Mouse (Mus musculus): ENCODE measurements at regions not wholly inside any gene's neighbourhood (a gene's known extent, or its start where the extent isn't known, plus 50 kb on each side); places are given as distances from the start of the nearest gene placed in this dataset.

DNA sequence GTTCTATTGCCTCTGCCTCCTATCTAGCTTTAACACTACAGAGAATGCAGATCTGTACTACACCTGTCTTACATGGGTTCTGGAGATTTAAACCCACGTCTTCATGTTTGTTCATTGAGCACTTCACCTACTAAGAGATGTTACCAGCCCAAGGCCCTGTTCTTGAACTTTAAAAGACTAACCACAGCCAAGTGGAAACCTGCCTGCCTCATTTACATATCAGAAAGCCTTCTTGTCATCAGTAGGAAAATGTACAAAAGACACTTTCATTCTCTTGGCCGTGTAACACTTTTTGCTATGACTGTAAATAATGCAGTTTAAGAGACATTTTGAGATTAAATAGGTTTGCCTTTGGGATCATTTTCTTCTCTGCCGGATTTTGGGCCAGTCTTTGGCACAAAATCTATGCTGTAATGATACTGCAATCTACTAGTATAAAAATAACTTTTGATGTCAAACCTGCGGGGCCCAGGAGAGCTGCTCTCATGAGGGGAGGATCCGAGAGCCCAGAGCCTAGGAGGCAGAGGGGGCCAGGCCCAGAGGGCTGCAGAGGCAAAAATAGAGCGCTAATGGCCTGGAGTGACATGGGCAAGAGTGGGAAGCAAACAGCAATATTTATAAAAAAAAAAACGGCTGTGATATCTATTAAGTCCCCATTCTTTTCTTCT is 318.4 kb upstream of the Myo3a start:
- no peak for DNase-seq

DNA sequence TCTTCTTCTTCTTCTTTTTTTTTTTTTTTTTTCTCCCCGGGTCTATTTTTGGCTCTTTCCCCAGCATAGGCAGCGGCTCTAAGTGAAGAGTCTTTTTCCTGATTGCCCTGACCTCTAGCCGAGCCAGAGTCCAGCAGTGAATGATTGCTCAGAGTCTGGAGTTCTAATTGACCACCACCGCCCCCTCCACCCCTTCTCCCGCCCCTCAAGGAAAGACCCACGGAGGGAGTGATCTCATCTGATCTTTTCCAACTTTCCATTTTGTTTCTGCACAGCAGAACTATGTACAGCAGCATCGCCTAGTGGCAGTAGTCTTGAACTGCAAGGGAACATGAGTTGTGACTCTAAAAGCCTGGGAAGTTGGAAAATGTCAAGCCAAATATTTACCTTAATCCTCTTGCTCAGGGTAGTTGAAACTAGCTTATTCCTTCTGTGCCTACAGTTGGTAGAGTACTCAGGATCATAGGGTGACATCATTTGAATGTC is 317.8 kb upstream of the Myo3a start:
- DNase-seq = peak; percentile 46

DNA sequence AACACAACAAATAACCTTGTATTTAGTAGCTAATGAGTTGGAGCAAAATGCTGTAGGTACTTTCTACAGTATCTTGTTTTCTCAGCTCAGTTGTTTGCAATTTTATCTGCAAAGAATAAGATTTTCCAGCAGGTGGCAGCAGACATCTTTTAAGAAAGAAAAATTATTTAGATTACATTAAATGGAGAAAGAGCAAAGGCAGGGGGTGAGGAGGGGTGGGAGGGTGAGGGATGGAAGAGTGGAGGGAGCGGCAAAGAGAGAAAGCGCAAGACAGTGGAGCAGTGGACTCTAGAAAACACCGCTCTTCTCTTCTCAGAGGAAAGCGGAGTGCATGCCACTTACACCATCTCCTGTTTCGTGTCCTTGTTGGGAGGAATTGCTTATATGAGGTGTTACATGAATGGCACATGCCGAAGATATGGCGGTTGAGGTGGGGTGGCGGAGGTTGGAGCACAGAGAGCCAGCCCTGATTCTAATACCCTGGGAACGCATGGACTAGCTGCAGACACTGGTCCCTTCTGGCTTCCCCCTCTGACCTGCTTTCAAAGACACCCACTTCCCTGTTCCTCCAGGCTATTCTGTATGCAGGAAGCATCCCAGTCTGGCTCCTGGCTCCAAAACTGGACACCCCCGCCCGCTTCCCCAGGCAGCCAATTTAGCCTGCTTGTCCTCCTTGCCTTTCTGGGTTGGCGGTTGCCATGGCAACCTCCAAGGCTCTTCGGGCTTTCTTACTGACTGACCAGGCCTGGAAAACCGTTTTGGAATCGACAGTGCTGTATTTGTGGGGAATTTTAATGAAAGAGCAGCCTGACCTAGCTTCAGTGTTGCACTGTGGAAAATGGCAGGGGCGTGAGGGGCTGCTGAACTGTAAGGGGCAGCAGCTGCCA is 309.3 kb upstream of the Myo3a start:
- DNase-seq = peak; percentile 93

DNA sequence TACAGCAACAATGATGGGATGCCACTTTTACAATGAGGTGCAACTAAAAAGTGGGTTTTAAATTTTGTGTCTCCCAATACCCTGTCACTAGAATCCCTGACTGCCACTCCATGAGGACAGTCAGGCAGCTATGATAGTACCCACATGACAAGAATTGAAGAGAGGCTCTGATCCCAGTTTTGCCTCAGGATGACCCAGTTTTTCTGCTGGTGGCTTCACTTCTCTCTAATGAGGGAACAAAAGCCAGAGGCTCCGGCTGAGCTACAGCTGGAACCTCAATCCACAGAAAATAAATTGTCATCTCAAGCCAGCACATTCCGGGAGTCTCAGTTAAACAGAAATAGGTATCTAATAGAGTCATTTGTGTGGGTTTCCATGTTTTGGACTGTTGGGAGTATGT is 308.2 kb upstream of the Myo3a start:
- DNase-seq = no peak

DNA sequence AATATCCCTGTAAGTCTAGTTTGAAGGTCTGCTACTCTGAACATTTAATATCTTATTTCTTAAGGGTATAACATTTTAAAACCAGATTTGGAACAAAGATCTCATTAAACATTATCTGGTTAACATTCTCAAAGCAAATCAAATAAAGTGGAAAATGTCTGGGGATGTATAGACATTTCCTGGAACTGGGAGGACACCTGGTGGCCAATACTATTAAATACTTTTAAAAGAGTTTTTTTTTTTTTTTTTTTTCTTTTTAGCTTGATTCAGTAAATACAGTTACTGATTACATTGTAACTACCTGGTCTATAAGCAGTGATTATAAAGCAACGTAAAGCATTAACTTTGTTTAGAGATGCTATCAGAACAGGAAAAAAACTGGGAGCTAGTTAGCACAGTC is 299.6 kb upstream of the Myo3a start:
- no peak for DNase-seq

DNA sequence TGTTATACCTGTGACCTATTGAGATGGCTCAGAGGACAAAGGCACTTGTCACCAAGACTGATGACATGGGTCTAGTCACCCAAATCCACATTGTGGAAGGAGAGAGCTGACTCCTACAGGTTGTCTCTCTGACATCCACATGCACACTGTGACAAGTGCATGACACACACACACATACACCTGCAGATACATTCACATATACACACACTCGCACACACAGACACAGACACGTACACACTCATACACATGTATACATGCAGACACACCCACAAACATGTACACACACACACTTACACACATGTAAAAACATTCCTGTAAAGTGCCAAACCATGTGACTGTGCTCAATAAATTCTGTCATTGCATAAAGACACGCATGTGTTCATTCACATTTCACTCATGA is 287.3 kb upstream of the Myo3a start:
- no peak for DNase-seq

DNA sequence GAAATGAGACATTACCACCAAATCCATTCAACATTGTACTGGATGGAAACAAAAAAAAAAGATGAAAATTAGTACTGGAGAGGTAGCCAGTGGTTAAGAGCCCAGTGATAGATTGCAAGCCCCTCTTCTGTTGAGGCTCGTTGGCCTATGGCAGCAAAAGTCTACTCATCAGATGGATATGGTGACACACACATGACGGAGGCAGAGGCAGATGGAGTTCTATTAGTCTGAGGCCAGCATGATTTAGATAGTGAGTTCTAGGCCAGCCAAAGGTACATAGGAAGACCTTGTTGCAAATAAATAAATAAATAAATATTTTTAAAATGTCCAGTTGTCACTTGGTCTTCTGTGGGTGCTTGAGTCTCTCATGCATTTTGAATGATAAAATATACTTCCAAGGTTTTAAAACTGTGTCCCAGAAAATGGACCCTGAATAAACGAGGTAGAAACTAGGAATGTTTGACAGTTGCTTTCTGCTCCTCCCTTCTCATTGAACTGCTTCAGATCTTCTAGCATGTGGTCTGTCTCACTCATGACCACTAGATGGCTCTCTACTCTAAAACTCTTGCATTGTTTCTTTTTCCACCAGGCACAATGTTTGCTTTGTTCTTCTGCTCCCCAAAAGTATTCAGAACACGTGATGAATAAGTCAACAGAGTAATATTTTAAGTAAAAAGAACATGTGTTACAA is 286.4 kb upstream of the Myo3a start:
- peak; percentile 12 for DNase-seq

DNA sequence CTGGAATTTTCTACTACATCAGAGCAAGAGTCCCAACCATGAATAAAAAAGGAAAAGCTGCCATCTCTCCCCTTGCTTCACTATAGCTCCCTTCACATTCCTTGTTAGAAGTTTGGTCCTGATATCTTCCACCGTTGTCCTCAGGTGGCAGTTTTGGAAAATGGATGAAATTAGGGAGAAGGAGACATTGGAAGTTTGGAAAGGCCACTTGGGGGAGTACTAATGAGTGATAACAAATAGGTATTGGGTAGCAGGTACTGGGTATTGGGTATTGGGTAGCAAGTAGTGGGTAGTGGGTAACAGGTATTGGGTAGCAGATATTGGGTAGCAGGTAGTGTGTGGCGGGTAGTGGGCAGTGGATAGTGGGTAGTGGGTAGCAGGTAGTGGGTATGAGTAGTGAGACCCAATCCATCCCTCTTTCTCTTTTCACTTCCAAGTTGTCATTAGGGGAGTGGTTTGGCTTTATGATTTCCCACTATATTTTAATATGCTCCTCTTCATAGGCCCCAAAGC is 285.8 kb upstream of the Myo3a start:
- DNase-seq = no peak

DNA sequence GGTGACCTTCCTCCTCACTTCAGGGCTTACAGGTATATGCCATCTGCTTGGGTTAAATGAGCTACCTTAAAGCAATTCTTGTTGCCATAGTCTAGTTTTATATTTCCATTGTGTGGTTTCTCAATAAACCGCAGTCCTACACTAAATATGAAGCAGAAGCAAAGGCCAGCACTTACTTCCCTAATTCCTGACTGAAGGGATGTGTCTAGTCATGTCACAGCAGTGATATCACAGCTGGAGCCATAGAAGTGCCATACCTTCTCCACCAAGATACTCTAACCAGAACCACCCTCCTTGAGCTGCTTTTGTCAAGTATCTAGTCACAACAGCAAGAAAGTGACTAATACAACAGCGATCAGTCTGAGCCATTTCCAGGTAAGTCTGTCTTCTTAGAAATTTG is 283.6 kb upstream of the Myo3a start:
- no peak for DNase-seq

DNA sequence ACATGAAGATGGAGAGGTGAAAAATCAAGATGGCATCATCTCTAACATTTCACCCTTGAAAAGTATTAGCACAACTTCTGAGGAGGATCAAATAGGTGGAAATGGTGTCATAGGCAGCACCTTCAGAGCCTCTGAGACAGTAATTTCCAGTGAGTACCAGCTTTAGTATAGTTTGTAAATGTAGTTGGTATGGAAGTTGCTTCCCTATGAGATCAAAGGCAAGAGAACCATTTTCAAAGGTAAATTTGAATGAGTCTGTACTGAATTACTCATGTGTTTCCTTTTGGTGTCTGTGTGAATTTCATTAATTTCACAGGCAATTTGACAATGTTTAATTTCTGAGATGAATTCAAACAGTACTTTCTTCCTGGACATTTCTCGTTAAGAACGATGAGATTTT is 280.8 kb upstream of the Myo3a start:
- DNase-seq = no peak

DNA sequence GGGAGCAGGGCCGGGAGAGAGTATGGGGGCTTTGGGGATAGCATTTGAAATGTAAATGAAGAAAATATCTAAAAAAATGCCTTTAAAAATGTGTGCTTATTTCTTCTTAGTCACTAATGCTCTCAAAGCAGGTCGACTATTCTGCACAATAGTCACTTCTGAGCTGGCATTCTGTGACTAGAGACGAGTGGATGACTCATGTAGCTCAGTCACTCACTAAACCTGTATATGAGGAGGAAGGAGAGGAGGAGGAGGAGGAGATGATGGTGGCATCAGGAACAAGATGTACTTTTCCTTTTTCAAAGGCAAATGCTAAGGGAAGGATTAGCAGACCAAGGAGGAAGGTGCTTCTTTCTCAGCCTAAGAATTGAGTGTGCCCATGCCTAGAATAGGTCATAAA is 276.0 kb upstream of the Myo3a start:
- no peak for DNase-seq

DNA sequence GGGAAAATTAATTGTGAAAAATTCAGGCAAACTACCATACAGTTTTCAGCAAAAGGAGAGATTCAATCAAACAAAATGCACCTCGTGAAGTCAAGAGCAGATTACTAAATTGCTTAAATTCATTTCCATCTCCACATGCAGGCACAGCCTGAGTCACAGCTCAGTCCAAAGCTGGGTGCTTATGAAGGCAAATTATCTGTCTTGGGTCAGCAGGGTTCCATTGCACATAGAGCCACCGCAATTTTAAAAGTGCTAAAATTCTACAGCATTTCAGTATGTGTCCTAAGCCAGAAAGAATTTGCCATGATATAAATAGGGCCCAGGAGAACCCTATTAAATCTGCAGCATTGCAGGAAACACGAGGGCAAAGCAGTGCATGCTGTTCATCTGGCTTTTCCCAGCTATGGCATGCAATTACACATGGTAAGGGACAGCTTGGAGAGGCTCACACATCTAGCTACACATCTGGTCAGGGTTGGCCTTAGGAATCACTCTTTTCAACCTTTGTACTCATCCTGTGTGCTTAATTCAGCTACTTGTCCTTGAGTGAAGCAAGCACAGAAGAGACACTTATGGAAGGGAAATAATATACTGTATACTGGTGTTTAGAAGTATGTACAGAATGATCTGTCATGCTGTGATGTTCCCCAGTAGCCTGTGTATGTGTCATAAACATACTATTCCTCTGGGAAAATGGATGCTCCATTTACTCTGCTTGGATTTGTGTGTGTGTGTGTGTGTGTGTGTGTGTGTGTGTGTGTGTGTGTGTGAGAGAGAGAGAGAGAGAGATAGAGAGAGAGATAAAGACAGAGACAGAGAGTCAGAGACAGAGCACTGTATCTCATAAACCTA is 271.0 kb upstream of the Myo3a start:
- no peak for DNase-seq

DNA sequence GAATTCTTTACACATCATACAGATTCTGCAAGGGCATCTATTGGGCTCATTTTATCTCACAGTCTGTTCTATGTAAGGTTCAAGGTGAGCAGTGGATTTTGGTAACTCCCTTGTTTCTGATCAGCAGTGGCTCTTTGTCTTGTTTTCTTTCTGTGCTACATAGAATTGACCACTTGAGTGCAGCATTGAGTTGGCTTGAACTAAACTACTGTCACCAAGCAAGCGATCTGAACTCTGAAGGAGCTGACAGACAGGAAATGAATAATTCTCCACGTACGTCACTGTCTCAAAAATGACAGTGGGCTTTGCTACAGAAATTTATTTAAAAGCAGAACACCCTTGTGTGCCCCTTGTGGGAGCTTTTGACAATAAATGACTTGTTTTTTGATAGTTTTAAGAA is 268.9 kb upstream of the Myo3a start:
- peak; percentile 35 for DNase-seq

DNA sequence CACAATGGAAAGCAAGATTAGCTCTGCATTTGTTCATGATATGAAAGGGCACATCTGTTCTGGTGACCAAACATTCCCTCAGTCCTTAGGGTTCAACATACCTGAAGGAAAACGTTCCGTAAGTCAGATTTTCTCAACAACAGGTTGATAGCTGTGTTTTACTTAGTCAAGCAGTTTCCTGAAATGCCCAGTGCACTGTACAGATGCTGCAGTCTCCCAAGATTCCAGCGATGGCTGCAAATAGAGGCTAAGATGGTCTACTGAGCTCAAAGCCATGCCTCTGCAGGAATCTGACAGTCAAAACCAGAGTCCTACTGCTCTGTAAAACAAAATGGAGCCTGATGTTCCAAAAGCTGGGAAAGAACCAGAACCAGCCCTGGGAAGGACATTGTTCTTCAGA is 268.5 kb upstream of the Myo3a start:
- no peak for DNase-seq

DNA sequence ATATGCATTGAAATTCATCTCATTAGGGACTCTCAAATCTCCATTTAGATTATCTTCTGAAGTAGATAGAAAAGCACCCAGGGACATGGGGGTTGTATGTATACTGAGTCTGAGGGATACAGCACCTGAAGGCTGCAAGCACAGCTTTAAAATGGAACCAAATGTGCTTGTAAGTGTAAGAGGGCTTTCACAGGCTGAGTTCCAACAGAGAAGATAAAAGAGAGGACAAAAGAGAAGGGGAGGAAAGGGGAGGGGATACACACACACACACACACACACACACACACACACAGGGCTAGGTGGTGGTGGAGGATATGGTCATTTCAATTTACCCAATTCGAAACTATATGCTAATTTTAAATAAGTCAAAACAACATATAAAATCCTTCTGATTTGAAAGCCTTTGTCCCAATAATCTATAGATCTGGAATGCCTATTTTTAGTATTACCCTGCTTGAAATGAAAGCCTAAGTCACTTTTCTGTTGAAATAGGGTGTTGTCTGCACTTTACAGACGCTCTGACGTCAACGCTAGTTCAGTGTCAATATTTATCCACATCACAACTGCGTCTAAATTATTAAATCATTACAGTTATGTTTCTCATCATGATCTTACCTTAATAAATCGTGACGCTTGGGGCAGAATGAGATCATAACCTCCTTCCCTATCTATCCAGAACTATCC is 263.8 kb upstream of the Myo3a start:
- DNase-seq = no peak

DNA sequence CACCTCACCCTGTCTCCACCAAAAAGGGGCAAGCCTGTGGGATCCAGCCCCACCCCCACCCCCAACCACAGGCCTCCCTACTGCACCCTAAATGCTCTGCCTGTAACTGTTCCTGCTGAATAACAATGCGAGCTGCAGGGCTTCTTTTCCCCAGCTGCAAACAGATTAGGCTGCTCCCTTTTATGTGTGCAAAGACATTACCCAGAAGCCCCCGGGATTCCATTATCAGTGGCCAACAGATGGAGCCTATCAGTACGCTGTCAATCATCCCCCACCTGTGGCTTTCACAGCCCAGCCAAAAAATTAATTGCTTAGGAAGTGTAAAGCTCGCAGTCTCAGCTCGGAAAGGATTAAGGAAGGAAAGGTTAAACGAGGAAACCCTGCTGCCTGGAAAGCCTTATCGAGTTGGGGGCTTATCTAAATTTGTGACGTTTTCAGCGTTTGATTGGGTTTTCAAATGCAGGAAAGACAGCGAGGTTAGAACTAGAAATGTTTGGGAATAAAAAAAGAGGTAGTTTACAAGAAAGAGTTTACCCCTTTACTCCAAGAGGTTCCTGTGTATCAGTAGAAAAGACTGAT is 263.2 kb upstream of the Myo3a start:
- DNase-seq = peak; percentile 20

DNA sequence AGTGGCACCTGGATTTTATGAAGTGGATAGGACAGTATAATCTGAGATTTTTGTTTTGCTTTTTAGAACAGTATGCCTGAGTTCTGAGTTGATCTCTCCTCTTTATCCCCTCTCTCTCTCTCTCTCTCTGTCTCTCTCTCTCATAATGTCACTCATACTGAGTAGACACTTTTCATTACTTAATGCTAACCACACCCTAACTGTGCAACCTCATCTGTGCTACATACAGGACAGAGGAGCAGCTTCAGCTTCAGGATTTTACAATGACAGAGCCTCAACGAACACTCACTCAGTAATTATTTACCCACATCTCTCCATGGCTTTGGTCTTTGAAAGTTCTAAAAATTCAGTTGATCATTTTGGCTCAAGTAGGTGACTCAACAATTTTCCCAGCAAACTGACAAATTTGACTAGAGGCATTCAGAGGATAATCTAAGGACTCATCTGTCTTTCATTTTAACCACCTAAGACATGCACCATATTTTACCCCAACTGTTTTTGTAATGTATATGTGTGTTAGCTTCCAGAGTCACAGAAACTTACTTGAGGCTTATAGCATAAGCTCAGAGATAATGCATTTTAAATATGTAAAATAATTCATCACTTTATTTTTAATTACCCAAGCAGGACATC is 256.4 kb upstream of the Myo3a start:
- no peak for DNase-seq

DNA sequence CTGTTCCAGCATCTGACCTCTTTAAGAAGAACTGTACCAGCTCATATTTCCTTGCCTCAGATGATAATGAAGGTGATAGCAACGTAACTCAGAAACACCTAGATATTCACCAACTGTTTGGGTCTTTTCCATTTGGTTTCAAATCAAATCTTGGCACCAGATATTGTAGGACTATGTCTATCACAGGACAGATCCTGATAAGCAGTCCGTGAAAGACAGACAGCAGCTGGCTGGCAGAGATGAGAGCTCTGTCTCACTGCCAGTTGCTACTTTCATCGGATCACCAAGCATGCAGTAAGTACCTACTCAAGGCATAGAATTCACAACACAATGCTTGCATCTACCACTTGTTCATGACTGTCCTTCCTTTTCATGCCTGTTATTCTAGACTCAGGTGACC is 252.7 kb upstream of the Myo3a start:
- DNase-seq = no peak

DNA sequence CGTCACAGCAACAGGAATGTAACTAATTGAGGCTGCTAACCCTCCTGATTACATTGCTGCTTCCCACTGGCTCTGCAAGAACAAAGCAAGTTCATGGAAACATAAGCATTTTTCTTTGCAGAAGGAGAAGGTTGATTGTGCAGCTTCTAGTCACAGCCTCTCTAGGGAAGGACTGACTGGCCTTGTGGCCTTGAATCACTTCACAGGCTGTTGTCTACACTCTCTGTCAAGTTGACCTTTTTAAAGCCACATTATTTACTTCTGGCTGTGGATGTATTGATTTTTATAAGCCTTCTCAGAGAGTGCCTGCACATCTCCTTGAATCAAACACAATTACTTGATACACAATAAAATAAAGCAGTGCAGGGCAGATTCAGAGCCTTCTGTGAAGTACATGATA is 251.8 kb upstream of the Myo3a start:
- DNase-seq = no peak

DNA sequence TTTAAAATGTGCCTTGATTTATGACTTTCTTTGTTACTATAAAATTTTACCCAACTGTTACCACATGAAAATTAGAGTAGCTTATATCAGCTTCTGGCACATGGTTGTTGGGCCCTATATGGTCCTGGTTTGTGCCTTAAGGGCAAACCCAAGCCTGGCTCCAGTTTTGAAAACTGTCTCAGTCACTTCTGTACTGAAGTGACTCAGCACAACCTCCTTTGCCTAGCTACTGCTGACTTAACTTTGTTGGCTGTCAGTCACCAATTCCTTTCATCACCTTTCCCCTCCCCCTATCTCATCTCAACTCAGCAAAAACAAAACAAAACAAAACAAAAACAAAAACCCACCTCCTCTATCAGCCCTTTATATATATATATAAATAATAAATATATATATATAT is 251.0 kb upstream of the Myo3a start:
- no peak for DNase-seq

DNA sequence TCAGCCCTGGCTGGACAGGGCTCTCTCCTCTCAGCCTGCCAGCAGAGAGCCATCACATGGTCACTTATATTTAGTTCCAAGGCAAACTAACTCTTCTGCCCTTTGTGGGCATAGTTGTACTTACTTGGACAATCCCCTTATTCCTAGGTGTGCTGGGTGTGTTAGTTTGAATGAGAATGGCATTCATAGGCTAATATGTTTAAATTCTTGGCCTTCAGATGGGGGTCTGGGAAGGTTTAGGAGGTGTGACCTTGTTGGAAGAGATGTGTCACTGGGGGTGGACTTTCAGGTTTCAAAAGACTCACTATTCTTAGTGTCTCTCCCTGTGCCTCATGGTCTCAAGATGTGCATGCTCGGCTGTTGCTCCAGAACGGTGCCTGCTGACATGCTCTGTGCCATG is 250.5 kb upstream of the Myo3a start:
- no peak for DNase-seq

Measured in layer of hippocampus, adult 9-11 months (tissue).